Mouse (Mus musculus) cortical plate, adult 2 months (tissue): ENCODE data around the gene Usp51.
"Not testable (repeated sequence)": the region's sequence is repeated elsewhere in the genome, so short reads cannot be mapped to it uniquely, and the experiment has no call there.

Source experiments
- CTCF ChIP-seq: fragments of 200-500 bp; IDR thresholded peaks from 2 replicates; pipeline ENCODE4 v1.5.1; 2011; ENCODE audit warnings: mild to moderate bottlenecking, control low read depth, low read length; ENCODE audit not compliant: insufficient read depth; ENCODE audit errors: extremely low read depth
- POLR2A ChIP-seq: fragments of 200-500 bp; IDR thresholded peaks from 2 replicates; pipeline ENCODE4 v1.6.1; 2011; ENCODE audit warnings: mild to moderate bottlenecking, low read length, control low read depth; ENCODE audit not compliant: insufficient read depth; ENCODE audit errors: extremely low read depth

- not testable (repeated sequence) for TF ChIP-seq CTCF, POLR2A
These were observed 16.4 kb upstream of the Usp51 start for GRCm38 (mm10) chrX:152989852-152990251.
